Mouse (Mus musculus): ENCODE data around the gene Apoa1.

GRCm38 (mm10) chr9:46268343-46268873 lies 40.0 kb downstream of the Apoa1 start, which contains the start of gene Apoa5:
- TF ChIP-seq CTCF (IDR thresholded peaks at IDR 0.05) (no peak), EP300 (IDR thresholded peaks at IDR 0.05) (no peak)
